Mouse (Mus musculus) hindbrain, embryonic 14.5 days (tissue): Measurements from ENCODE around the gene Arhgap40. TPM values are rescaled to one million over a fixed set of nuclear protein-coding genes. Genes with fewer than 3 reads are reported as not detected.
A peak's percentile ranks its signal among the peaks of the same experiment; 100 is the strongest.

Experiments
- ATAC-seq: fragments of 200-750 bp; cut with Nextera tagmentation; 2 replicates; pipeline ENCODE4 v1.8.0; 2017; ENCODE audit warnings: moderate number of reproducible peaks, mild to moderate bottlenecking, moderate TSS enrichment, moderate library complexity; ENCODE audit not compliant: low FRiP score
- DNase-seq: peaks from one replicate; pipeline ENCODE4 v3.0.0-alpha.2; 2015; ENCODE audit warnings: low spot score
- H3K27ac ChIP-seq: fragments of 300-500 bp; sonication (generic); 2 replicates; pipeline ENCODE4 v1.5.1; 2014; ENCODE audit warnings: mild to moderate bottlenecking, moderate library complexity
- H3K27me3 ChIP-seq: fragments of 300-500 bp; sonication (generic); 2 replicates; pipeline ENCODE4 v1.6.1; 2014; ENCODE audit warnings: mild to moderate bottlenecking, low read length, mixed read lengths; ENCODE audit not compliant: control insufficient read depth, insufficient read depth
- H3K36me3 ChIP-seq: fragments of 300-500 bp; sonication (generic); replicated peaks from 2 replicates; pipeline ENCODE4 v1.6.1; 2014; ENCODE audit not compliant: control insufficient read depth, insufficient read depth
- H3K4me1 ChIP-seq: fragments of 300-500 bp; sonication (generic); replicated peaks from 2 replicates; pipeline ENCODE4 v1.6.1; 2014; ENCODE audit warnings: antibody characterized with exemption, low read length, mixed read lengths; ENCODE audit not compliant: control insufficient read depth, insufficient read depth
- H3K4me2 ChIP-seq: fragments of 300-500 bp; sonication (generic); replicated peaks from 2 replicates; pipeline ENCODE4 v1.6.1; 2014; ENCODE audit warnings: mild to moderate bottlenecking, moderate library complexity
- H3K4me3 ChIP-seq: fragments of 300-500 bp; sonication (generic); replicated peaks from 2 replicates; pipeline ENCODE4 v1.5.1; 2014; ENCODE audit warnings: mild to moderate bottlenecking, low read length
- H3K9ac ChIP-seq: fragments of 300-500 bp; sonication (generic); 2 replicates; pipeline ENCODE4 v1.6.1; 2014
- H3K9me3 ChIP-seq: fragments of 300-500 bp; sonication (generic); 2 replicates; pipeline ENCODE4 v1.6.1; 2016; ENCODE audit warnings: low read length; ENCODE audit not compliant: control insufficient read depth
- WGBS: fragments of 180-500 bp; shearing (Covaris S2); extraction: QIAGEN DNeasy Blood & Tissue Kit; methylation state at CpG from one replicate; pipeline ENCODE4 v1.1.7; 2014; 5-methylcytosine and 5-hydroxymethylcytosine counted together
- polyA plus RNA-seq: library from polyadenylated mRNA; unstranded; fragments of >200 nt; fragmentation: Nextera tagmentation; extraction: Ambion mirVana; gene quantifications from 2 replicates; pipeline ENCODE4 v1.2.1, GENCODE M21; 2014

Gene Arhgap40
- polyA plus RNA-seq, 1 experiment from 2014 or later = 1.5 TPM

DNA sequence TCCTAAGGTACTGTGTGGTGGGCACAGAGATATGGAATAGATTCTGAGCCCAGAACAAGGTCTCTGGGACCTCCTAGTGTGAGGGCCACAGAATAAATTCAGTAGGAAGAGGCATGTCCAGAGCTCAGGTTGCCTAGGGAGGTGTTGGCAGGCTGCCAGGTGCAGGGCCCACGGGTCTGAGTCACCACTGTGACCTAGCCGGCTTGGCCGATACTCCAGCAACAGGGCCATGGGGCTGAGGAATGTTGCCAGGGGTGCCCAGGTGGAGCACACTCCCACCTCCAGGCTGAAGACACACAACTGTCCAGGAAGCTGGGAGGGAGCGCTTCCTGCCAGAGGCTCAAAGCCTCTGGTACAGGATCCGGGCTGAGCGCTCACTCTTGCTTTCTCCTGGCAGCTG is 1.9 kb upstream of the Arhgap40 start:
- no peak overlapping the region for H3K4me3 ChIP-seq
- no peak overlapping the region for H3K27ac ChIP-seq
- 69% methylated on average over 6 of the region's 6 CpGs for WGBS
- H3K4me1 ChIP-seq = no peaks in the 10 kb centered on the region
- no peak overlapping the region for H3K4me2 ChIP-seq
- H3K27me3 ChIP-seq = no peaks in the 10 kb centered on the region
- H3K36me3 ChIP-seq = no peaks in the 10 kb centered on the region
- DNase-seq (no peak), ATAC-seq (no peak)
- no peaks in the 10 kb centered on the region for H3K9me3 ChIP-seq
- H3K9ac ChIP-seq = no peak overlapping the region

- Histone ChIP-seq H3K27ac (no peak overlapping the region), H3K36me3 (no peaks in the 10 kb centered on the region), H3K9me3 (no peaks in the 10 kb centered on the region), H3K4me1 (no peaks in the 10 kb centered on the region), H3K4me2 (no peak overlapping the region), H3K9ac (no peak overlapping the region), H3K27me3 (no peaks in the 10 kb centered on the region), H3K4me3 (no peak overlapping the region)
- DNase-seq (no peak), ATAC-seq (no peak)
- WGBS = 84% methylated on average over 12 of the region's 12 CpGs
Observed at GRCm38 (mm10) chr2:158513821-158514336, 1.3 kb downstream of the Arhgap40 start.

- Histone ChIP-seq H3K4me1 (no peaks in the 10 kb centered on the region), H3K4me3 (no peak overlapping the region), H3K9me3 (no peaks in the 10 kb centered on the region), H3K36me3 (no peaks in the 10 kb centered on the region), H3K4me2 (no peak overlapping the region), H3K9ac (no peak overlapping the region), H3K27ac (no peak overlapping the region), H3K27me3 (no peaks in the 10 kb centered on the region)
- no peak for ATAC-seq
- 68% methylated on average over 6 of the region's 6 CpGs for WGBS
- no peak for DNase-seq
Observed at GRCm38 (mm10) chr2:158518583-158518982, 6.0 kb downstream of the Arhgap40 start.

- Histone ChIP-seq H3K27me3 (no peaks in the 10 kb centered on the region), H3K36me3 (no peaks in the 10 kb centered on the region), H3K9ac (no peak overlapping the region), H3K9me3 (no peaks in the 10 kb centered on the region), H3K27ac (no peak overlapping the region), H3K4me3 (no peak overlapping the region), H3K4me1 (no peaks in the 10 kb centered on the region), H3K4me2 (no peak overlapping the region)
- 83% methylated on average over 11 of the region's 11 CpGs for WGBS
- no peak for DNase-seq
- no peak for ATAC-seq
Observed at GRCm38 (mm10) chr2:158519071-158519470, 6.5 kb downstream of the Arhgap40 start.

GRCm38 (mm10) chr2:158519800-158520199 is 7.2 kb downstream of the Arhgap40 start:
- ATAC-seq = no peak
- WGBS = 91% methylated on average over 6 of the region's 6 CpGs
- H3K27me3 ChIP-seq = no peaks in the 10 kb centered on the region
- no peaks in the 10 kb centered on the region for H3K36me3 ChIP-seq
- no peak overlapping the region for H3K4me3 ChIP-seq
- no peak overlapping the region for H3K27ac ChIP-seq
- no peak overlapping the region for H3K4me2 ChIP-seq
- H3K4me1 ChIP-seq = no peaks in the 10 kb centered on the region
- no peaks in the 10 kb centered on the region for H3K9me3 ChIP-seq
- no peak overlapping the region for H3K9ac ChIP-seq
- no peak for DNase-seq

DNA sequence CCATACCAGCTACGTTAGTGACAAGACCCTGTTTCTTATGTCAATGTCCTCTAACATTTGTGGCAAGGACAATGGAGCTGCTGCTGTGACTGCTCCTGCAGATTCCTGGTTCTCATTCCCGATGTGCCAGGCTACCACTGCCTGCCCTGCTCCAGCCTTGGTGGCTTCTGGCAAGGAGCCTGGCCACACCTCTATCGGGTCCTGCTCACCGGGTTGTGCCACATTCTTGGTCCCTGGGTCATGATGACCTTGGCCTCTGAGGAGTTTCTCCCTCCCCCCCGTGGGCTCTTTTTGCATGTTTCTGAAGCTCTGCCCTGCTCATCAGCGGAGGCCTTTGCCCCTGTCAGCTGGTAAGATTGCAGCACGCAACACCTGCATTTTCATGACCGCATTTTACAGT is 10.5 kb downstream of the Arhgap40 start:
- DNase-seq (no peak), ATAC-seq (no peak)
- 82% methylated on average over 8 of the region's 8 CpGs for WGBS
- Histone ChIP-seq H3K9ac (no peak overlapping the region), H3K27me3 (no peaks in the 10 kb centered on the region), H3K4me2 (no peak overlapping the region), H3K9me3 (no peaks in the 10 kb centered on the region), H3K36me3 (no peaks in the 10 kb centered on the region), H3K4me1 (no peaks in the 10 kb centered on the region), H3K27ac (no peak overlapping the region), H3K4me3 (no peak overlapping the region)

DNA sequence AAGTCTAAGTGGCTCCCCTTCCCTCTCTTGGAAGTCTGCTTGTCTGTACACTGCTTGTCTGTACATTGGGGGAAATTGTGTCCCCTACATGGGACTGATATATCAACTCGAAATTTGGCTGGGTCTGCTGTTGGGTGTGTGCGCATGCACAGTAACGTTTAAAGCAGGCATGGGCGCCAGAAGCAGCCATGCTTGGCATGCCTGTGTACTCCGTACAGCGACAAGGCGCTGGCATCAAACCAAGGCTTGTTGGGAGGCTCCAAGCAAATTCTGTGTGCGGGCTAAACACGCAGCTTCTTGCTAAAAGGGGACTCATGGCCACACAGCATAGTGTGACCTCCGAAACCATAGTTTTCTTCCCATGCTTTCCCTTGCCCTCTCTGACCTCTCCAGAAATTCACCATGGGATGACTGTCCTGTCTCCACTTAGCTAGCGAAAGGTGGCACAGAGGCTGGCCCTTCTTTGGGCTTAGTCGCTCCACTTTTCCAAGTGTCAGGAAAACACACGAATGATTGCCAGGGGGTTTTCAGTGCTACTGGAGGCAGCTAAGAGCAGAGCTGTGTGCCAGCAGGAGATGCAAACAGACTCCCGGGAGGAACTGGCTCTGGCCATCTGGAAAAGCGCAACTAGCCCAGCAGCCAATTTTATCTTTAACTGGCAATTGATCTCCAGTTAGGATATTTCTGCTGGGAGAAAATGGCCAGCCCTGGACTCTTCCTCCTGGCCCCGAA is 11.7 kb downstream of the Arhgap40 start:
- Histone ChIP-seq H3K27me3 (no peaks in the 10 kb centered on the region), H3K9ac (no peak overlapping the region), H3K9me3 (no peaks in the 10 kb centered on the region), H3K4me3 (no peak overlapping the region), H3K27ac (no peak overlapping the region), H3K4me1 (no peaks in the 10 kb centered on the region), H3K36me3 (no peaks in the 10 kb centered on the region), H3K4me2 (no peak overlapping the region)
- DNase-seq (no peak), ATAC-seq (no peak)
- WGBS = 76% methylated on average over 16 of the region's 16 CpGs

DNA sequence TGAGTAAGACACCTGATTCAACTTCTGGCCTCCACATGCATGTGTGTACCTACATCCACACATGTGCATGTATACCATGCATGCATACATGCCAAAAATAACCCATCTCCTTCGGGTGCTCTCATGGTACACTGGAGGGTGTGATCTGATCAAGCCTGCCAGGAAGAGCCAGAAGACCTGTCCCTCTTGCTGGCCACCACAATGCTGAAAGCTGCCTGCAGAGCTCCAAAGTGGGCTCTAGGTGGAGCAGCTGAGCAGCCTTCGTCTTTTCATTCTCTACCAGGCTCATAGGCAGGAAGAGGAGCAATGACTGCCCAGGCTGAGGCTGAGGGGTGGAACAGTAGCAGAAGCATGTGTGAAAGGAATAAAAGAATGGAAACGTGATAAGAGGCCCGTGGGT is 21.5 kb downstream of the Arhgap40 start:
- Histone ChIP-seq H3K27me3 (no peaks in the 10 kb centered on the region), H3K9me3 (no peaks in the 10 kb centered on the region), H3K4me1 (no peaks in the 10 kb centered on the region), H3K27ac (no peak overlapping the region), H3K36me3 (no peaks in the 10 kb centered on the region), H3K4me3 (no peak overlapping the region), H3K9ac (no peak overlapping the region), H3K4me2 (no peak overlapping the region)
- DNase-seq (peak; percentile 87), ATAC-seq (peak; percentile 78; the same call in 1 of the 2 replicates)
- 8% methylated on average over 4 of the region's 4 CpGs for whole genome bisulfite sequencing

GRCm38 (mm10) chr2:158534559-158534958 is 22.0 kb downstream of the Arhgap40 start:
- Histone ChIP-seq H3K4me2 (no peak overlapping the region), H3K4me3 (no peak overlapping the region), H3K27ac (no peak overlapping the region), H3K36me3 (no peaks in the 10 kb centered on the region), H3K9me3 (no peaks in the 10 kb centered on the region), H3K4me1 (no peaks in the 10 kb centered on the region; the same call in 1 of the 2 replicates), H3K9ac (no peak overlapping the region), H3K27me3 (no peaks in the 10 kb centered on the region)
- 77% methylated on average over 8 of the region's 8 CpGs for WGBS
- DNase-seq (no peak), ATAC-seq (no peak)
